Mouse (Mus musculus): ENCODE data around the gene Snx29.

GRCm38 (mm10) chr16:11670971-11671310 is 348.2 kb downstream of the Snx29 start:
- no peak for TF ChIP-seq EP300 (IDR thresholded peaks at IDR 0.05; ENCODE audit: insufficient read depth, low read depth, low read length)
- no peak for TF ChIP-seq POLR2A (IDR thresholded peaks at IDR 0.05; ENCODE audit: insufficient read depth, low read depth, low read length)

Data from heart, adult 2 months (tissue).